8 mouse cellular contexts compared by ENCODE assay signal in the genomic region with DNA sequence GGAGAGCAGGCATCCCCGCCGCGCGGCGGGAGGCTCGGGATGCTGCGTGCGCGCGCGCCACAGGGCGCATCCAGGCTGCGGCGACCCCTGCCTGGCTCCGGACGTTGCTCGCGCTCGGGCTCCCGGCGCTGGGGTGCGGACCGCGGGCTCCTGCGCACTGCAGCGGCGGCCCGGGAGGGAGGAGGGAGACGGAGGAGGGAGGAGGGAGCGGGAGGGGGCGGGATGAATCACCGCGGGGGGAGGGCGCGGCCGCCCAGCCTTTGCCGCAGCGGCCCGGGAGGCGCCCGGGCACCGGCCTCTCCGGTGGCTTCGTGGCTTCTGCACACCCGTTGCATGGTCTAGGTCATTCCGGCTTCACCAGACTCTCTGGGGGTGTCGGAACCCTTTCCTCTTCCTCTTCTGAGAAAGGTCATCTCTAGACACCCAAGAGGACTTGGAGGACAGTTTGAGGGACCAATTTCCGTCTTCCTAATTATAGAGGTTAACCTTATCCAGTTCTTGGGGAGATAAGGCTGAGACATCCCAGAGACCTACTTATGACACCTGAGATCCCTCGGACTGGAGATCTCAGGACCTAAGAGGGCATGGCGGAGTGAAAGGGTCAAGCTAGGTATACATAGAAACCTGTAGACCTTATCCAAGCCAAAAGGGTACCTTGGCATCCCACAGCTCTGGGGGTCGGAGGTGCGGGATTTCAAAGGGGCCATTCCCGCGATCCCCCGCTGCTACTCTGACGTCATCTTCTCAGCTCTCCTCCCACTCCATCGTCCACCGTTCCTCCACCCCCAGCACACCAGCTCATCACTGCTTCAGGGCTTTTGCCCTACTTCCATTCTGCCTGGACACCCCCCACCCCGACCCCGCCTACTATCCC. TPM values are rescaled to one million over a fixed set of nuclear protein-coding genes. Genes with fewer than 3 reads are reported as not detected.
DNase-seq lines count a peak whose midpoint lies in the region; ATAC-seq lines count a peak whose summit lies in the region.

A gene (minus strand): TSS at position 153 of the 874 bp plus-strand sequence.

- peak; percentile 61 to 68 for DNase-seq in layer of hippocampus, adult 18-20 months (ENCODE audit: low spot score in 2 of 2)
- DNase-seq in layer of hippocampus, adult 9-11 months, result no peak
- DNase-seq in cerebellum, adult 8-10 months, result peak; percentile 78
- peak; percentile 48 to 61 for DNase-seq in gastrocnemius, adult 8-10 months (ENCODE audit: low spot score in 2 of 2)
- peak; percentile 54 for DNase-seq in limb, embryonic 10.5 days (ENCODE audit: low spot score)
- DNase-seq in urinary bladder, postnatal 14 days (ENCODE audit: low spot score), result peak; percentile 62

- peak; percentile 45 for ATAC-seq in hindbrain, embryonic 15.5 days (ENCODE audit: low FRiP score, low read depth)
- peak; percentile 57 for ATAC-seq in midbrain, embryonic 13.5 days

- H3K36me3 ChIP-seq in hindbrain, embryonic 15.5 days, result peaks cover 41% of the 10 kb centered on the region
- H3K36me3 ChIP-seq in limb, embryonic 10.5 days, result peaks cover 41% of the 10 kb centered on the region
- H3K36me3 ChIP-seq in midbrain, embryonic 13.5 days, result peaks cover 42% of the 10 kb centered on the region

- peak within 1 kb of the TSS; percentile 73 for H3K9ac ChIP-seq in hindbrain, embryonic 15.5 days
- peak within 1 kb of the TSS; percentile 72 for H3K9ac ChIP-seq in midbrain, embryonic 13.5 days (replicated peaks)

- H3K9me3 ChIP-seq in hindbrain, embryonic 15.5 days, result no peaks in the 10 kb centered on the region
- H3K9me3 ChIP-seq in limb, embryonic 10.5 days (replicated peaks), result no peaks in the 10 kb centered on the region
- no peaks in the 10 kb centered on the region for H3K9me3 ChIP-seq in midbrain, embryonic 13.5 days

- H3K4me1 ChIP-seq in hindbrain, embryonic 15.5 days (replicated peaks), result peaks cover 22% of the 10 kb centered on the region
- H3K4me1 ChIP-seq in limb, embryonic 10.5 days, result peaks cover 23% of the 10 kb centered on the region
- peaks cover 16% of the 10 kb centered on the region for H3K4me1 ChIP-seq in midbrain, embryonic 13.5 days (replicated peaks)

- H3K4me3 ChIP-seq in hindbrain, embryonic 15.5 days, result peak within 1 kb of the TSS; percentile 64
- H3K4me3 ChIP-seq in limb, embryonic 10.5 days, result peak within 1 kb of the TSS; percentile 68
- peak within 1 kb of the TSS; percentile 55 for H3K4me3 ChIP-seq in midbrain, embryonic 13.5 days (replicated peaks)

- H3K27me3 ChIP-seq in hindbrain, embryonic 15.5 days, result peaks cover 14% of the 10 kb centered on the region
- H3K27me3 ChIP-seq in limb, embryonic 10.5 days (ENCODE audit: low read depth, poor library complexity, severe bottlenecking), result peaks cover 61% of the 10 kb centered on the region
- H3K27me3 ChIP-seq in midbrain, embryonic 13.5 days, result peaks cover 50% of the 10 kb centered on the region

- H3K27ac ChIP-seq in hindbrain, embryonic 15.5 days (replicated peaks), result peak within 1 kb of the TSS; percentile 58
- peak within 1 kb of the TSS; percentile 72 for H3K27ac ChIP-seq in limb, embryonic 10.5 days
- H3K27ac ChIP-seq in midbrain, embryonic 13.5 days, result no peak within 1 kb of the TSS

- peak within 1 kb of the TSS; percentile 93 for H3K4me2 ChIP-seq in hindbrain, embryonic 15.5 days
- H3K4me2 ChIP-seq in midbrain, embryonic 13.5 days (replicated peaks), result peak within 1 kb of the TSS; percentile 86

- 1% methylated on average over 37 of the region's 60 CpGs for WGBS in hindbrain, embryonic 15.5 days
- WGBS in limb, embryonic 10.5 days, result 1% methylated on average over 58 of the region's 60 CpGs
- 1% methylated on average over 51 of the region's 60 CpGs for WGBS in midbrain, embryonic 13.5 days

RNA-seq across cellular contexts. Expression of the gene that starts here (rescaled TPM):
- total RNA-seq in layer of hippocampus, adult 18-20 months (2021), result 100 to 1,000 TPM; 669 to 714 TPM
- total RNA-seq in gastrocnemius, adult 8-10 months (2022), result 1,000 to 10,000 TPM in 1 of 4 experiments, 100 to 1,000 TPM in 3; 780 to 1,106 (median 929) TPM
- polyA plus RNA-seq in hindbrain, embryonic 15.5 days (2015; fragmentation: Nextera tagmentation; extraction: Ambion mirVana), result 16.5 and 18.7 TPM in 2 replicates
- polyA plus RNA-seq in limb, embryonic 10.5 days (2016; fragmentation: Nextera tagmentation; extraction: Ambion mirVana), result 0.38 and 0.81 TPM in 2 replicates
- polyA plus RNA-seq in midbrain, embryonic 13.5 days (2015; fragmentation: Nextera tagmentation; extraction: Ambion mirVana), result 1.2 and 2.7 TPM in 2 replicates

Comparison
In these comparisons a context has a peak if more than half of its experiments do, and no peak if none do; other contexts are left out.
1. Peak in DNase-seq, H3K4me3 ChIP-seq and H3K27ac ChIP-seq in limb, embryonic 10.5 days; RNA of the gene not detected or under 1 TPM.